Mouse (Mus musculus) E14TG2a.4 (cell line): ENCODE data around the gene AW822073.

Experiments used
- H3K27me3 ChIP-seq: 2 replicates; pipeline ENCODE4 v1.6.1; 2014; ENCODE audit warnings: low read length, control low read depth; ENCODE audit not compliant: insufficient read depth
- H3K36me3 ChIP-seq: 2 replicates; pipeline ENCODE4 v1.6.1; 2014; ENCODE audit warnings: low read length, control low read depth; ENCODE audit not compliant: insufficient read depth
- H3K4me1 ChIP-seq: replicated peaks from 2 replicates; pipeline ENCODE4 v1.6.1; 2014; ENCODE audit warnings: low read depth, low read length, control low read depth
- H3K4me3 ChIP-seq: replicated peaks from 2 replicates; pipeline ENCODE4 v1.5.1; 2014; ENCODE audit warnings: mild to moderate bottlenecking, low read length
- H3K9me3 ChIP-seq: 2 replicates; pipeline ENCODE4 v1.6.1; 2014; ENCODE audit warnings: low read length, control low read depth
- CTCF ChIP-seq: conservative IDR thresholded peaks from 2 replicates; pipeline ENCODE4 v1.5.1; 2014; ENCODE audit warnings: low read length
- NANOG ChIP-seq: IDR thresholded peaks from 2 replicates; pipeline ENCODE4 v1.6.1; 2014; ENCODE audit warnings: borderline replicate concordance, low read length, mixed read lengths
- POU5F1 ChIP-seq: IDR thresholded peaks from 2 replicates; pipeline ENCODE4 v1.6.1; 2014; ENCODE audit warnings: low read length, borderline replicate concordance

Gene AW822073

GRCm38 (mm10) chr10:58217366-58217765, 7.4 kb downstream of the AW822073 start:
- H3K9me3 ChIP-seq, result no peaks in the 10 kb centered on the region; the same call in 1 of the 2 replicates
- peaks cover 6% of the 10 kb centered on the region for H3K27me3 ChIP-seq
- TF ChIP-seq NANOG, result no peak
- no peak for TF ChIP-seq POU5F1
- no peak for TF ChIP-seq CTCF
- H3K4me1 ChIP-seq, result no peaks in the 10 kb centered on the region
- H3K36me3 ChIP-seq, result no peaks in the 10 kb centered on the region
- no peak overlapping the region for H3K4me3 ChIP-seq

GRCm38 (mm10) chr10:58215353-58215752, 9.4 kb downstream of the AW822073 start:
- H3K4me3 ChIP-seq, result no peak overlapping the region
- no peaks in the 10 kb centered on the region for H3K27me3 ChIP-seq
- no peaks in the 10 kb centered on the region for H3K36me3 ChIP-seq
- TF ChIP-seq POU5F1, result no peak
- TF ChIP-seq CTCF, result no peak
- no peak for TF ChIP-seq NANOG
- no peaks in the 10 kb centered on the region for H3K4me1 ChIP-seq
- H3K9me3 ChIP-seq, result no peaks in the 10 kb centered on the region

GRCm38 (mm10) chr10:58214934-58215333, 9.8 kb downstream of the AW822073 start:
- Histone ChIP-seq H3K27me3 (no peaks in the 10 kb centered on the region), H3K36me3 (no peaks in the 10 kb centered on the region), H3K9me3 (no peaks in the 10 kb centered on the region), H3K4me3 (no peak overlapping the region), H3K4me1 (no peaks in the 10 kb centered on the region)
- TF ChIP-seq POU5F1, result no peak
- no peak for TF ChIP-seq NANOG
- no peak for TF ChIP-seq CTCF

GRCm38 (mm10) chr10:58214497-58214896, 10.2 kb downstream of the AW822073 start:
- TF ChIP-seq POU5F1 (no peak), NANOG (no peak), CTCF (no peak)
- H3K4me1 ChIP-seq, result no peaks in the 10 kb centered on the region
- no peak overlapping the region for H3K4me3 ChIP-seq
- H3K9me3 ChIP-seq, result no peaks in the 10 kb centered on the region
- H3K27me3 ChIP-seq, result no peaks in the 10 kb centered on the region
- H3K36me3 ChIP-seq, result no peaks in the 10 kb centered on the region

GRCm38 (mm10) chr10:58212230-58212629, 12.5 kb downstream of the AW822073 start:
- no peaks in the 10 kb centered on the region for H3K4me1 ChIP-seq
- no peak for TF ChIP-seq CTCF
- no peak for TF ChIP-seq POU5F1
- no peak for TF ChIP-seq NANOG
- no peaks in the 10 kb centered on the region for H3K9me3 ChIP-seq
- no peak overlapping the region for H3K4me3 ChIP-seq
- no peaks in the 10 kb centered on the region for H3K36me3 ChIP-seq
- no peaks in the 10 kb centered on the region for H3K27me3 ChIP-seq

GRCm38 (mm10) chr10:58211213-58211612, 13.5 kb downstream of the AW822073 start:
- no peak for TF ChIP-seq NANOG
- no peak for TF ChIP-seq POU5F1
- H3K4me3 ChIP-seq, result no peak overlapping the region
- no peaks in the 10 kb centered on the region for H3K36me3 ChIP-seq
- H3K9me3 ChIP-seq, result peaks cover 7% of the 10 kb centered on the region; the same call in 1 of the 2 replicates
- H3K4me1 ChIP-seq, result no peaks in the 10 kb centered on the region
- no peaks in the 10 kb centered on the region for H3K27me3 ChIP-seq

GRCm38 (mm10) chr10:58210514-58210913, 14.2 kb downstream of the AW822073 start:
- H3K9me3 ChIP-seq, result peaks cover 12% of the 10 kb centered on the region
- H3K4me1 ChIP-seq, result no peaks in the 10 kb centered on the region
- TF ChIP-seq CTCF (no peak), POU5F1 (no peak), NANOG (no peak)
- no peak overlapping the region for H3K4me3 ChIP-seq
- H3K36me3 ChIP-seq, result no peaks in the 10 kb centered on the region
- H3K27me3 ChIP-seq, result peaks cover 4% of the 10 kb centered on the region

GRCm38 (mm10) chr10:58209710-58210467, 14.8 kb downstream of the AW822073 start:
- no peak for TF ChIP-seq CTCF
- no peak for TF ChIP-seq NANOG
- TF ChIP-seq POU5F1, result no peak
- Histone ChIP-seq H3K4me1 (no peaks in the 10 kb centered on the region), H3K4me3 (no peak overlapping the region), H3K27me3 (peaks cover 4% of the 10 kb centered on the region), H3K36me3 (no peaks in the 10 kb centered on the region), H3K9me3 (peaks cover 12% of the 10 kb centered on the region)

GRCm38 (mm10) chr10:58206639-58207404, 17.9 kb downstream of the AW822073 start:
- Histone ChIP-seq H3K36me3 (no peaks in the 10 kb centered on the region), H3K9me3 (peaks cover 12% of the 10 kb centered on the region), H3K4me1 (no peaks in the 10 kb centered on the region), H3K4me3 (no peak overlapping the region), H3K27me3 (peaks cover 4% of the 10 kb centered on the region)
- TF ChIP-seq NANOG (no peak), POU5F1 (no peak), CTCF (no peak)
